Mouse (Mus musculus): ENCODE data around the gene Pld3. TPM values are rescaled to one million over a fixed set of nuclear protein-coding genes. Genes with fewer than 3 reads are reported as not detected.

The Pld3 gene
- polyA plus RNA-seq, 3 experiments from 2014 or later = 155 to 246 (median 192) TPM

GRCm38 (mm10) chr7:27560978-27561377, 8.0 kb upstream of the Pld3 start:
- no peak for ATAC-seq

DNA sequence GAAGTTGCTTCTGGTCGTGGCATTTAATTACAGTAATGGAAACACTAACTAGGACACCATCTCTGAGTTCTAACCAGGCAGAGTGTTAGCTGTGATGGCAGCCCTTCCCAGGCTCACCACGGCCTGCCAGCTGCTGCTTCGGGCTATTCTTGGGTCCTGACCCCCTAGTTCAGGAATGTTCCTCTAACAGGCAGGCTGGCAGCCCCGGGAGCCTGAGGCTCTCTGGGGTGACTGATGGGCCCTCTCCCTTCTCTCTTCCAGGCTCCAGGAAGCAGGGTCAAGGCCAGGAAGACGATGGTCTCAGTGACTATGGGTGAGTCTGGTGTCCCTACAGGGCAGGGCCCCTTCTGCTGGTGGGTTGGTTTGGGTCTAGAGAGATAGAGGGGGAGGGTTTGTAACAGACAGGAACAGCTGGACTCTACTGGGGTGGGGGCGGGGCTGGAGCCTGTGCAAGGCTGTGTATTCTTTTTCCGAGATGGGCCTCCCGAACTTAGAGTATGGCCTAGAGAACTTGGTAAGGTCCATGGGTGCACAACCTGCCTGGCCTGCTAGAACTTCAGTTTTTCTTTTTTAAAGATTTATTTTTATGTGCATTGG, 7.4 kb upstream of the Pld3 start:
- no peak for ATAC-seq

GRCm38 (mm10) chr7:27552070-27552469, 948 bp downstream of the Pld3 start:
- ATAC-seq = no peak

GRCm38 (mm10) chr7:27549597-27549996, 3.4 kb downstream of the Pld3 start:
- no peak for ATAC-seq

GRCm38 (mm10) chr7:27544675-27545370, 8.2 kb downstream of the Pld3 start:
- ATAC-seq = peak; percentile 82

GRCm38 (mm10) chr7:27543851-27544250, 9.2 kb downstream of the Pld3 start:
- ATAC-seq = no peak

DNA sequence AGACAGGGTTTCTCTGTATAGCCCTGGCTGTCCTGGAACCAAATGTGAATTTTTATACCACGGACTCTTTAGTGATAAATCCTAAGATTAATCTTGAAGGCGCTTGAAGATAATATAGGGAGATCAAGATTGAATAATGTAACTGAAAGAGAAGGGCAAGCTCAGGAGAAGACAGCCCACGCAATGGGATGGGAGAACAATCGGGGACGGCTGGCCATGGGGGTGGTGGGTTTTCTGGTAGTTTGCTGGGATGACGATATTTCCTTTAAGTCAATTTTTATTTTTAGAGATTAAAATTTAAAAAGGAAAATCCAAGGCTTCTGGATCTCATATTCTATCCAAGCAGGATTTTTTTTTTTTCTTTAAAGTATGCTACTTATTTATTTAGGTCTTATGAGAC, 10.0 kb downstream of the Pld3 start:
- ATAC-seq = no peak

- peak; percentile 43 for ATAC-seq
Observed at GRCm38 (mm10) chr7:27542392-27543033, 10.5 kb downstream of the Pld3 start.

- no peak for ATAC-seq
Observed at GRCm38 (mm10) chr7:27541922-27542321, 11.1 kb downstream of the Pld3 start.

DNA sequence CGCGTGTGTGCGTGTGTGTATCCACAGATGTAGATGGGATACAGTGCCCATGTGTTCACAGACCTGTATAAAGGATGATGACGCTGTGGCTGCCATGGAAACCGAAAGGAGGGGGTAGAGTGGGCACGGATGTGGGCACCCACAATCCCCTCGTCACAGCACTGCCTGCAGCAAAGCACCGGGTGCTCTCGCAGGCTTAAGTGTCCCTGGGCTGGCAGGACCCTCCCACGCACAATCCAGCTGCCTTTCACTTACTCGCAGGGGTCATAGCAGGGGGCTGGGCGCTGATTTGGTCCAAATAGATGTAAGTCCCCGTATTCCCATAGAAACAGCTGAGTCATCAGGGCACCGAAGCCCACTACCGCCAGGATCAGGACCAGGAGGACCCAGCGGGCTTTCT, 11.6 kb downstream of the Pld3 start:
- peak; percentile 84 for ATAC-seq

- no peak for ATAC-seq
Observed at GRCm38 (mm10) chr7:27540935-27541334, 12.1 kb downstream of the Pld3 start.

DNA sequence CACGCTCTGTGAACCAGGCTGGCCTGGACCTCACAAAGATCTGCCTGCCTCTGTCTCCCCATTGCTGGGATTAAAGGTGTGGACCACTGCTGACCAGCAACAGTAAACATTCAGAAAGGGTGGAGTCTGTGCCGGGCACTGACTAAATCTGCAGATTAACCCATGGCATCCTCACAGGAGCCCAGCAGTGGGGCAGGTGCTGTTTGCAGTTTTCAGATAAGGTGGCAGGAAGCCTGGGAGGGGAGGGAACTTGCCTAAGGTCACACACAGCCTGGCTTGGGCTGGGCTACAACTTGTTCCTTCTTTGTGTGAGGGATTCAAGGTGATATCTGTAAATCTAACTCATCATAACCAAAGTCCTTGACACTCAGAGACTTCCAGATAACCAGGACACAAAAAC, 12.5 kb downstream of the Pld3 start:
- no peak for ATAC-seq

DNA sequence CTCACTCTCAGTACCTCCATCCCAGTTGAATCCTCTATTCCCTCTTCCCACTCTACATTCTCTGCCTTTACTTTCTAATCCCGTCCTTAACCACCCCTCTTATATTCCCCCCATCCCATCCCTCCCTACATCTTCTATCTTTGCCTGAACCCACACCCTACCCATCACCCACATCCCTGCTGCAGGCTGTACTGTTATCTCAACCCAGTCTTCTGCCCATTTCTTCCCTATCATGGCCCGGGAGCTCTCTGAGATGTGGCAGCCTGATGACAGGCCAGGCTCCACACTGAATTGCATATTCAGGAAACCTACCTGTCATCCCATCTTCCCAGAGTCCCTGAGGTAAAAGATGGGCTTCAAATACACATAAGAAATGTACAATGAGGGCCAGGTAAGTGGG, 14.2 kb downstream of the Pld3 start:
- ATAC-seq = no peak

GRCm38 (mm10) chr7:27537998-27538397, 15.0 kb downstream of the Pld3 start:
- no peak for ATAC-seq

GRCm38 (mm10) chr7:27536618-27537017, 16.4 kb downstream of the Pld3 start:
- ATAC-seq = no peak

GRCm38 (mm10) chr7:27535386-27535785, 17.6 kb downstream of the Pld3 start:
- ATAC-seq = no peak

- no peak for ATAC-seq
Observed at GRCm38 (mm10) chr7:27532480-27533050, 20.5 kb downstream of the Pld3 start.

- ATAC-seq = no peak
Observed at GRCm38 (mm10) chr7:27531707-27532106, 21.3 kb downstream of the Pld3 start.

GRCm38 (mm10) chr7:27530937-27531336, 22.1 kb downstream of the Pld3 start:
- ATAC-seq = no peak

GRCm38 (mm10) chr7:27529070-27529469, 23.9 kb downstream of the Pld3 start:
- ATAC-seq = no peak

DNA sequence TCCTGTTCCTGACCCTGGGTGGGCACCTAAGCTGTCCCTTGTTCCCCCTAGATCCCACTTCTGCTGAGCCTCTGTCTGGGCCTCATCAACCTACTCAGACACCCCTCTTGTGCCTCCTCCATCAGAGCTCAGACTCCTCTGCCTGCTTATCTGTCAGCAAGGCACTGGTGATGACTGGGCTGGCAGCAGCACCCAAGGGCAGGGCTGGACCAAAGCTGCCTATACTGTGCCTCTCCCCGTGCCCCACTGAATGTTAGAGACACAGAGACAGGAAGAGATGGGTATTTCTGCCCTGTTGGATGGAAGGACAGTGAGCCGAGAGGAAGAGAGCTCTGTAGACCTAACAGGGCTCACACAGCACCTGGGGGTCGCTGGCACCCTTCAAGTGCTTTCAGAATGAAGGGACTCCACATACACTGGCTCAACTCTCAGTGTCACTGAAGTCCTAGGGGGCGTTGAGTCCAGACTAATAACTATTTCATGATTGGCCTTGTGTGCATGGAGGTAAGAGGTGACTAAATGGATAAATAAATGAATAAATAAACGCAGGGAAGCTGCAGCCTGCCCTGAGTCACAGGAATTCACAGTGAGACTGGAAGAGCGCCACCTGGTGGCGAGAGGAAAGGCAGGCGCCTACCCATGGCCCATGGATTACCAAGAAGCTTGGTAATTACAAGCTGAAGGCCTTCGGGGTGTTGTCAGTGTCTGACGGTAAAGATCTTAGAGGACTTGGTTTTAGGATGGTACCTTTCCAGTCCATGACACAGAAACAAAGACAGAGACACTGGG, 26.8 kb downstream of the Pld3 start:
- ATAC-seq = peak; percentile 81

GRCm38 (mm10) chr7:27523805-27524204, 29.2 kb downstream of the Pld3 start:
- ATAC-seq = no peak

DNA sequence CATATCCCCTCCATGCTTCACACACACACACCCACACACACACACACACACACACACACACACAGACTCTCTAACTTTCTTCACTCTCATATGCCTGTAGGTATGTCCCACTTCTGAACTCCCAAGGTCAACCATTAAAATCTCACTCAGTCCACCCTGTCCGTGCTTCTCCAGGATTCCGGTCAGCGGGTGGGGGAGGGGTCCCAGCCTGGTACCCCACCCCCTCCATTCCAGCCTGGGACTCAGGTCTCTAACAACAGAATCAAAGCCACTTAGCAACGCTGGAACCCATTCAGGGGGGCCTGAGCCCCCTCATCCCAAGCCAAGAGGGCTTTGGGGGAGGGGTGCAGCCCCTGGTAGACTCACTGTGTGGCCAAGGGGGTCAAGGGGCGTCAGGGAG, 30.1 kb downstream of the Pld3 start, which contains the start of gene Hipk4:
Gene Hipk4 (plus strand): TSS at position 301 of the 400 bp plus-strand sequence.
- no peak for ATAC-seq

All from inflammation-experienced regulatory T-cells, adult 6 months (primary cell).